Mouse (Mus musculus) heart, embryonic 14.5 days (tissue): ENCODE measurements around the gene Oca2. TPM values are rescaled to one million over a fixed set of nuclear protein-coding genes. Genes with fewer than 3 reads are reported as not detected.

ENCODE experiments used
- polyA plus RNA-seq: library from polyadenylated mRNA; unstranded; fragments of >200 nt; fragmentation: Nextera tagmentation; extraction: Ambion mirVana; gene quantifications from 2 replicates; pipeline ENCODE4 v1.2.1, GENCODE M21; 2014

The Oca2 gene
- polyA plus RNA-seq, 1 experiment from 2014 or later, result not detected

Other genes starting within 250 kb of the Oca2 start
- 3.6 TPM in 2 replicates for gene Nipa1, start 219.8 kb upstream of the Oca2 start, polyA plus RNA-seq
- 18.4 and 21.2 TPM in 2 replicates for gene Herc2, start 189.6 kb upstream of the Oca2 start, polyA plus RNA-seq